Mouse (Mus musculus) ES-Bruce4 (cell line): ENCODE measurements around the gene Tnc. TPM values are rescaled to one million over a fixed set of nuclear protein-coding genes. Genes with fewer than 3 reads are reported as not detected.

Experiments used
- H3K27ac ChIP-seq: 2 replicates; pipeline ENCODE4 v1.5.1; 2012; ENCODE audit warnings: low read length, inconsistent platforms; ENCODE audit not compliant: insufficient read depth
- H3K27me3 ChIP-seq: 2 replicates; pipeline ENCODE4 v1.6.1; 2012; ENCODE audit warnings: mild to moderate bottlenecking, low read length, inconsistent platforms; ENCODE audit not compliant: control insufficient read depth, poor library complexity, insufficient read depth, severe bottlenecking
- H3K36me3 ChIP-seq: 2 replicates; pipeline ENCODE4 v1.6.1; 2012; ENCODE audit warnings: inconsistent platforms, mild to moderate bottlenecking, low read length, moderate library complexity; ENCODE audit not compliant: control insufficient read depth, poor library complexity, insufficient read depth, severe bottlenecking
- H3K4me1 ChIP-seq: one replicate; pipeline ENCODE4 v1.8.1; 2011; ENCODE audit warnings: low read length; ENCODE audit not compliant: control insufficient read depth, insufficient read depth
- H3K4me3 ChIP-seq: 2 replicates; pipeline ENCODE4 v1.5.1; 2011; ENCODE audit warnings: low read depth, mild to moderate bottlenecking, low read length
- H3K9ac ChIP-seq: 2 replicates; pipeline ENCODE4 v1.6.1; 2012; ENCODE audit warnings: low read depth, mild to moderate bottlenecking, inconsistent platforms; ENCODE audit not compliant: poor library complexity, severe bottlenecking
- H3K9me3 ChIP-seq: replicated peaks from 2 replicates; pipeline ENCODE4 v1.6.1; 2012; ENCODE audit warnings: mild to moderate bottlenecking, low read length, inconsistent platforms; ENCODE audit not compliant: control insufficient read depth, poor library complexity, insufficient read depth, severe bottlenecking
- CTCF ChIP-seq: IDR thresholded peaks from one replicate; pipeline ENCODE4 v1.8.1; 2011; ENCODE audit warnings: low read depth, low read length
- EP300 ChIP-seq: IDR thresholded peaks from 2 replicates; pipeline ENCODE4 v1.6.1; 2011; ENCODE audit warnings: low read depth, low read length; ENCODE audit not compliant: insufficient read depth
- POLR2A ChIP-seq: IDR thresholded peaks from one replicate; pipeline ENCODE4 v1.8.1; 2011; ENCODE audit warnings: low read length; ENCODE audit not compliant: insufficient read depth
- polyA plus RNA-seq: library from polyadenylated mRNA; stranded (reverse); fragments of >200 nt; gene quantifications from 2 replicates; pipeline ENCODE4 v1.2.4, GENCODE M21; 2011; ENCODE audit warnings: low read depth; ENCODE audit not compliant: missing spikeins, insufficient read depth, insufficient read length

Tnc gene
- 8.2 and 9.1 TPM in 2 replicates for polyA plus RNA-seq

- H3K36me3 ChIP-seq, result no peaks in the 10 kb centered on the region
- TF ChIP-seq POLR2A (no peak), CTCF (no peak), EP300 (no peak)
- H3K4me1 ChIP-seq, result no peaks in the 10 kb centered on the region
- H3K9ac ChIP-seq, result no peak within 1 kb of the TSS
- H3K9me3 ChIP-seq, result no peaks in the 10 kb centered on the region
- no peaks in the 10 kb centered on the region for H3K27me3 ChIP-seq
- 0 out of 2 replicates have a peak within 1 kb of the TSS, but pooled peaks have one; percentile 2 for H3K4me3 ChIP-seq
- no peak within 1 kb of the TSS for H3K27ac ChIP-seq
Observed at GRCm38 (mm10) chr4:64046831-64047493, at the start of gene Tnc. Tnc (minus strand) TSS chr4:64047015.

DNA sequence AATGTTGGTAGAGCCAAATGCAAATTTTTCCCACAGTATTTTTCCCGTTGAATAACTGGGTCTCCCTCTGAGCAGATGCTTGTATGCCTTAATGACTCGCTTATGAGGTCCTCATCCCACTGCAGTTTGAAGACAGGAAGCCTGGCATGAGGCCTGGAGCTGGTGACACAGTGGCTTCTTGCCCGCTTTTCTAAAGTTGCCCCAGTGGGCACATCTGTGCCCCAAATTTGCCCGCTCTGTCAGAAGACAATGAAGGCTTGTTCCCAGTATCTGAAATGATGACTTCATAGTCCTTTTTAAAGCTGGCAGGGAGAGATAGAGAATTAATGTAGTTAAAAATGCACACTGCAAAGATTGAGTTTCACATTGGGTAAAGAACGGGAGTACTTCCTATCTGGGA is 47.4 kb upstream of the Tnc start:
- no peak overlapping the region for H3K27ac ChIP-seq
- no peak overlapping the region for H3K9ac ChIP-seq
- H3K27me3 ChIP-seq, result no peaks in the 10 kb centered on the region
- no peaks in the 10 kb centered on the region for H3K9me3 ChIP-seq
- no peaks in the 10 kb centered on the region for H3K4me1 ChIP-seq
- TF ChIP-seq CTCF, result no peak
- no peak for TF ChIP-seq POLR2A
- TF ChIP-seq EP300, result no peak
- H3K36me3 ChIP-seq, result no peaks in the 10 kb centered on the region
- no peak overlapping the region for H3K4me3 ChIP-seq

DNA sequence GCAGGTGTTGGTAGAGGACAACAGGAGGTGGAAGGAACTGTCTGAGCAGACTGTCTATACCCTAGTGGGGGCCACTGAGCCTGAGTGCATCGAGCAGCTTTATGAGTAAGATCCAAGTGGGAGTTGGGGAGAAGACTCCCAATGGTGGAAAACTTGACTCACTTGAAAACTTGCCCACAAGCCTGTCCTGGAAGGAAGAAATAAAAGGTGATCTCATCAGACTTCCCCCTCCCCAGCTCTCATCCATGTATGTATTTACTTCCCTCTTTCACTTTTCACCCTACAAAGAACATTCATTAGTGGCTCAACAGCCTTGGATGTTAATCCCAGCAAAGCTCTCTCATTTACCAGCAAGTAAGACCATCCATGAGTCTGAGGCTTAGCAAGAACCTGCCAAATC is 46.0 kb upstream of the Tnc start:
- Histone ChIP-seq H3K27me3 (no peaks in the 10 kb centered on the region), H3K4me1 (no peaks in the 10 kb centered on the region), H3K4me3 (no peak overlapping the region), H3K9ac (no peak overlapping the region), H3K36me3 (no peaks in the 10 kb centered on the region), H3K9me3 (no peaks in the 10 kb centered on the region), H3K27ac (no peak overlapping the region)
- TF ChIP-seq EP300 (no peak), POLR2A (no peak), CTCF (no peak)

- TF ChIP-seq POLR2A, result no peak
- no peak for TF ChIP-seq EP300
- no peak for TF ChIP-seq CTCF
- Histone ChIP-seq H3K9ac (no peak overlapping the region), H3K27me3 (no peaks in the 10 kb centered on the region), H3K36me3 (no peaks in the 10 kb centered on the region), H3K4me1 (no peaks in the 10 kb centered on the region), H3K4me3 (no peak overlapping the region), H3K9me3 (no peaks in the 10 kb centered on the region), H3K27ac (no peak overlapping the region)
Observed at GRCm38 (mm10) chr4:64089378-64089777, 42.6 kb upstream of the Tnc start.

DNA sequence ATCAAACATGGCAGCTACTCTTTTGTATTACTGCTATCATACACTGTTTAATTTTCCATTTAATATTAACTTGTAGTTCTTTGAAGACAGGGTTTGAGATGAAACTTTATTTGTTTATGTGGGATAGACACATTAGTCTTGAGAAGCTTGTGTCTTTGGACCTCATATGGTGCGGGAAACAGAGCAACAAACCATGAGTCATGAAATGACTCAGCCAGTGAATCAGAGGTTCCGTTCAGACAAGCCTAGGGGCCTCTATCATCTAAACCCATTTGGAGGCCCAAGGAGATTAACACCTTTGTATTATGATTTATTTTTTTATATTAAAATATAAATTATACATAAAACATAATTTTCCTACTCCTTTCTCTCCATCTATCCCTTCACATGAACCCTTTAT is 40.9 kb upstream of the Tnc start:
- no peak overlapping the region for H3K9ac ChIP-seq
- no peaks in the 10 kb centered on the region for H3K4me1 ChIP-seq
- TF ChIP-seq CTCF, result no peak
- TF ChIP-seq POLR2A, result no peak
- no peak for TF ChIP-seq EP300
- H3K27me3 ChIP-seq, result no peaks in the 10 kb centered on the region
- H3K9me3 ChIP-seq, result no peaks in the 10 kb centered on the region
- H3K27ac ChIP-seq, result no peak overlapping the region
- H3K4me3 ChIP-seq, result no peak overlapping the region
- no peaks in the 10 kb centered on the region for H3K36me3 ChIP-seq

- Histone ChIP-seq H3K9ac (no peak overlapping the region), H3K9me3 (no peaks in the 10 kb centered on the region), H3K27me3 (no peaks in the 10 kb centered on the region), H3K4me1 (no peaks in the 10 kb centered on the region), H3K27ac (no peak overlapping the region), H3K36me3 (no peaks in the 10 kb centered on the region), H3K4me3 (no peak overlapping the region)
- TF ChIP-seq EP300 (no peak), POLR2A (no peak), CTCF (no peak)
Observed at GRCm38 (mm10) chr4:64085993-64086567, 39.3 kb upstream of the Tnc start.
